Mouse (Mus musculus): Measurements from ENCODE around the gene Hoxa10.

DNA sequence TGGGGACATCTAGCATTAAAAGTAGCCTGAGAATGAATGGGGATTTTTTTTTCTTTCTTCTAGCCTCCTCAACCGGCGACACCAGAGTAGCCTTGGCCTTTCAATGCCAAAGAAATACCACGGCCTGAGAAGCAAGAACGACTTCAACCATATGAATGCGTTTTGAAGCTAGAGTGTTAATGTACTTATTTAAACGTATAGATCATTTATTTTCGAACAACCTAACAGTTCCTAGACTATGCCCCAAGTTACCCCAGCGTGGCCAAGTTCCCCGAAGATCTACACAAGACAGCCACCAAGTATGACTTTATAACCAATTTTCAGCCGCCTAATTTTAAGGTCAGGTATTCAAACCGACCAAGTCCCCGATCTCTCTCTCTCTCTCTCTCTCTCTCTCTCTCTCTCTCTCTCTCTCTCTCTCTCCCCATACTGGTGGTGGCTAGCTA, 19.8 kb downstream of the Hoxa10 start:
- no peak for TF ChIP-seq EP300 (IDR thresholded peaks at IDR 0.05; ENCODE audit: low read depth)
- no peak for TF ChIP-seq CTCF (IDR thresholded peaks at IDR 0.05; ENCODE audit: low read depth)

All from liver, postnatal 0 days (tissue).